Mouse (Mus musculus) G1E (cell line): ENCODE results near the gene Dctpp1. TPM values are rescaled to one million over a fixed set of nuclear protein-coding genes. Genes with fewer than 3 reads are reported as not detected.
A peak's percentile ranks its signal among the peaks of the same experiment; 100 is the strongest.

Experiments
- ATAC-seq: 2 replicates; pipeline ENCODE4 v1.8.0; 2016; ENCODE audit warnings: mild to moderate bottlenecking; ENCODE audit not compliant: insufficient number of reproducible peaks, poor library complexity, low FRiP score, severe bottlenecking; ENCODE audit errors: extremely low read depth
- DNase-seq: peaks from one replicate; pipeline ENCODE4 v3.0.0; 2012; ENCODE audit warnings: low spot score
- H3K27me3 ChIP-seq: 2 replicates; pipeline ENCODE4 v1.6.1; 2012; ENCODE audit warnings: mild to moderate bottlenecking, low read length, inconsistent platforms; ENCODE audit not compliant: insufficient read depth
- H3K36me3 ChIP-seq: replicated peaks from 2 replicates; pipeline ENCODE3; 2012; ENCODE audit warnings: mild to moderate bottlenecking, inconsistent platforms
- H3K4me1 ChIP-seq: 2 replicates; pipeline ENCODE4 v1.6.1; 2012; ENCODE audit warnings: low read depth, low read length, inconsistent platforms, mixed read lengths; ENCODE audit not compliant: insufficient read depth
- H3K4me3 ChIP-seq: 2 replicates; pipeline ENCODE4 v1.5.1; 2012; ENCODE audit warnings: low read depth, mild to moderate bottlenecking, inconsistent platforms, low read length, moderate library complexity, mixed read lengths
- H3K9me3 ChIP-seq: replicated peaks from 2 replicates; pipeline ENCODE4 v1.6.1; 2012; ENCODE audit warnings: inconsistent platforms
- CTCF ChIP-seq: IDR thresholded peaks from 2 replicates; pipeline ENCODE4 v1.5.1; 2012; ENCODE audit warnings: low read depth, low read length, inconsistent platforms, mixed read lengths
- GATA1 ChIP-seq: IDR thresholded peaks from 2 replicates; pipeline ENCODE4 v1.6.1; 2012; ENCODE audit warnings: borderline replicate concordance, low read length, inconsistent platforms, mixed read lengths
- GATA2 ChIP-seq: IDR thresholded peaks from 2 replicates; pipeline ENCODE4 v1.6.1; 2012; ENCODE audit warnings: low read depth, low read length, inconsistent platforms, borderline replicate concordance
- POLR2AphosphoS5 ChIP-seq: IDR thresholded peaks from 2 replicates; pipeline ENCODE4 v1.6.1; 2012; ENCODE audit warnings: low read depth, low read length, inconsistent platforms; ENCODE audit not compliant: insufficient replicate concordance
- TAL1 ChIP-seq: conservative IDR thresholded peaks from 2 replicates; pipeline ENCODE4 v1.6.1; 2012; ENCODE audit warnings: low read depth, low read length, inconsistent platforms, mixed read lengths
- polyA plus RNA-seq: library from polyadenylated mRNA; stranded (reverse); fragments of >175 nt; gene quantifications from 2 replicates; pipeline ENCODE4 v1.2.3, GENCODE M21; 2012
- total RNA-seq, 2 experiments: library from RNA; stranded (forward) in 1 of 2; stranded (reverse) in 1 of 2; fragments of 200-1000 nt in 1 of 2; fragments of >200 nt in 1 of 2; fragmentation: Nextera tagmentation in 1 of 2; gene quantifications; 2 replicates each; pipeline ENCODE4 v1.2.3; 2014 to 2017

The Dctpp1 gene
- total and polyA plus RNA-seq, 3 experiments: 56.4 to 138 (median 67.0) TPM

- peaks cover 48% of the 10 kb centered on the region for H3K4me1 ChIP-seq
- DNase-seq (peak; percentile 50), ATAC-seq (0 out of 2 replicates have a peak, but pooled peaks have one; percentile 16)
- no peaks in the 10 kb centered on the region for H3K27me3 ChIP-seq
- peaks cover 46% of the 10 kb centered on the region for H3K36me3 ChIP-seq
- no peaks in the 10 kb centered on the region for H3K9me3 ChIP-seq
- H3K4me3 ChIP-seq: peak overlapping the region; percentile 79
- TF ChIP-seq GATA1 (no peak), TAL1 (no peak), POLR2AphosphoS5 (no peak), GATA2 (no peak), CTCF (no peak)
Observed at GRCm38 (mm10) chr7:127244658-127245510, 15.6 kb downstream of the Dctpp1 start.

GRCm38 (mm10) chr7:127243870-127244657 lies 16.4 kb downstream of the Dctpp1 start, which contains the start of gene Zfp771:
TSS of gene Zfp771 (plus strand) at chr7:127244274.
- peak; percentile 98 for DNase-seq
- TF ChIP-seq CTCF (no peak), GATA2 (no peak), POLR2AphosphoS5 (no peak), GATA1 (no peak), TAL1 (no peak)
- peak; percentile 78 for ATAC-seq
- H3K4me1 ChIP-seq: peaks cover 41% of the 10 kb centered on the region
- H3K4me3 ChIP-seq: peak within 1 kb of the TSS; percentile 79
- H3K9me3 ChIP-seq: no peaks in the 10 kb centered on the region
- no peaks in the 10 kb centered on the region for H3K27me3 ChIP-seq
- peaks cover 40% of the 10 kb centered on the region for H3K36me3 ChIP-seq

DNA sequence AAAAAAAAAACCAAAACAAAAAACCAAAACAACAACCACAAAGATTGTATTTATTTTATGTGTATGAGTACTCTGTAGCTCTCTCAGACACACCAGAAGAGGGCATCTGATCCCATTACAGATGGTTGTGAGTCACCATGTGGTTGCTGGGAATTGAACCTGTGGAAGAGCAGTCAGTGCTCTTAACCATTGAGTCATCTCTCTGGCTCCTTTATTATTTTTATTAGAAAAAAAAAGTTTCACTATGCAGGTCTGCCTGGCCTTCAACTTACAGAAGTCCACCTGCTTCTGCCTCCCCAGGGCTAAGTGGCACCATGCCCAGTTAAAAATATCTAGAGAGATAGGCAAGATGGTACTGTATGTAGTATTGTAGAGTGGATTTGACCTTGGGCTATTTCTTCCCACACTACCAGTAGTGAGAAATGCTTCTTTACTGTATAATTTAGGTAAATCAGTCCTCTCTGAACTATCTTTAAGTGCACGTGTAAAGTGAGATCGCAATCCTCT lies 17.1 kb downstream of the Dctpp1 start:
- H3K36me3 ChIP-seq: peaks cover 42% of the 10 kb centered on the region
- no peak for TF ChIP-seq GATA1
- no peak for TF ChIP-seq CTCF
- TF ChIP-seq GATA2: no peak
- no peak for TF ChIP-seq POLR2AphosphoS5
- TF ChIP-seq TAL1: no peak
- ATAC-seq (no peak), DNase-seq (no peak)
- H3K4me3 ChIP-seq: peak overlapping the region; percentile 79; the same call in 1 of the 2 replicates
- peaks cover 41% of the 10 kb centered on the region for H3K4me1 ChIP-seq
- no peaks in the 10 kb centered on the region for H3K27me3 ChIP-seq
- no peaks in the 10 kb centered on the region for H3K9me3 ChIP-seq

- Histone ChIP-seq H3K9me3 (no peaks in the 10 kb centered on the region), H3K4me1 (peaks cover 52% of the 10 kb centered on the region), H3K36me3 (peaks cover 65% of the 10 kb centered on the region), H3K27me3 (no peaks in the 10 kb centered on the region), H3K4me3 (no peak overlapping the region)
- TF ChIP-seq GATA2 (no peak), TAL1 (no peak), POLR2AphosphoS5 (no peak), GATA1 (no peak), CTCF (no peak)
- ATAC-seq (no peak), DNase-seq (no peak)
Observed at GRCm38 (mm10) chr7:127234777-127235176, 25.7 kb downstream of the Dctpp1 start.

DNA sequence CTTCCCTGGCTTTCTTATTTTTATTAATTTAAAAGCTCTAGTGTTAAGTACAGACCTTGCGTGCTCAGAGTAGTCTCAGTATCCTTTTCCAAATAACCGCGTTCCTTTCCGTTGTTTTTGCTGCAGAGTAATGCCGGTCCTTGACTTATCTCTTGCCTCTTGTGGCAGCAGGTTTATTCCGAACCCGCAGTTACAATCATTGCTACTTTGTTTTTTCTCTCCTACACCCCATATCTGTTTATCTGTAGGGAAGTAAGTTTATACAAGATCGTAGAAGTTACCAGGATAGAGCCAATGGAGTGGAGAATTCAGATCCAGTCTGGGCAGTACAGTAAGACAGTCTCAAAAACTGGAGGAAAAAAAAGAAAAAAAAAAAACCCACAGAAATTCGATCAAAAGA lies 26.7 kb downstream of the Dctpp1 start:
- TF ChIP-seq GATA2 (no peak), CTCF (no peak), GATA1 (no peak), POLR2AphosphoS5 (no peak), TAL1 (no peak)
- ATAC-seq (no peak), DNase-seq (no peak)
- no peaks in the 10 kb centered on the region for H3K27me3 ChIP-seq
- H3K36me3 ChIP-seq: peaks cover 69% of the 10 kb centered on the region
- H3K9me3 ChIP-seq: no peaks in the 10 kb centered on the region
- H3K4me1 ChIP-seq: peaks cover 61% of the 10 kb centered on the region
- peak overlapping the region; percentile 96 for H3K4me3 ChIP-seq

DNA sequence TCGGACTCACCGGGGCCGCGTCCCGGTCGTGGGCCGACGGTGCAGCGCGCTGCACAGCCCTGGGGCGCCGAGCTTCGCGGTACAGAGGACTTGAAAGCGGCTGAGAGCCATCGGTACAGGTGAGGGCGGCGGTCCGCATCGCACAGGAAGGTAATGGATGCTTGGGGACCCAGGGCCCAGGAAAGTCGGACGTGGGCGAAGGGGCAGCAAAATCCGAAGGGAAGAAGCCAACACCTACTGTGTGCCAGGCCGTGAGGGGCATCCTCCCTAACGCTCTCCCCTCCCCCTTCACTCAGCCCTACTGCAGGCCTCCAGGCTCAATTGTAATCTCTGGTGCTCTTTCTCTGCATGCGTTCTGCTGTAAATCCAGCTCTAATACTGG lies 27.1 kb downstream of the Dctpp1 start:
- Histone ChIP-seq H3K4me3 (peak overlapping the region; percentile 96), H3K9me3 (no peaks in the 10 kb centered on the region), H3K27me3 (no peaks in the 10 kb centered on the region), H3K36me3 (peaks cover 65% of the 10 kb centered on the region), H3K4me1 (peaks cover 63% of the 10 kb centered on the region)
- DNase-seq (no peak), ATAC-seq (no peak)
- no peak for TF ChIP-seq CTCF
- TF ChIP-seq GATA2: no peak
- TF ChIP-seq TAL1: no peak
- no peak for TF ChIP-seq GATA1
- TF ChIP-seq POLR2AphosphoS5: no peak
